ENCODE assay signal across 9 mouse cellular contexts in the genomic region with DNA sequence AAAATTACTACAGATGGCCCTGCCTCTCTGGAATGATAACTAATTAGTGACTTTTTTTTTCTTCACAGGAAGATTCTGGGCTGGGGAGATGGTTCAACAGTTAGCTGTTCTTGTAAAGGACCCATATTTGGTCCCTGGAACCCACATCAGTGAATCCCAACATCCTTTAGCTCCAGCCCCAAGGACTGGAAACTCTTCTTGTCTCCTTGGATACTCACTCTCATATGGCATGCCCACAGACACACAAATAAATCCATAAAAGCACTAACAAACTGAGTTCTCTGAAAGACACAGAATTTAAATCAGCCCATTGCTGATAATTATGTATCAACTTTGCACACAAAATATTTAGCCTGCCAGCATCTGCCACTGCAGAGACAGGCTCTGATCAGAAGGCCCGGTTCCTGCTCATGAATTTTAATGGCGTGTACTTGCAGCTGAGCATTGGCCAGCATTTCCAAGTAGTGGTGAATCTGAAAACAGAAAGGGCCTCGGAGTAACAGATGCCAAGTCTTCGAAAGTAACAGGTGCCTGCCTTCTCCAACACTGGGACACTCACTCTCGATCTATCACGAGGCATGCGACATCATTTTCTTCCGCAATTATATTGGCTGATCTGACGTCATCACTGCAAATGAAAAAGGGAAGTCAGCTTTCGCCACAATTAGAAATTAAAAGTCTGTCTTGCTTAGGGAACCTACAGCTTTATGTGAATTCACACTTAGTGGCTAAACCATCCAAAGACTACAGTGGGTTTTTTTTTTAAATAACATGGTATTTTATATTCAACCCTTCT.
A peak's percentile ranks its signal among the peaks of the same experiment; 100 is the strongest.
DNase-seq lines count a peak whose midpoint lies in the region; ATAC-seq and TF ChIP-seq lines count a peak whose summit lies in the region.
"Had no signal": no experiment of that assay in that cellular context is flagged by ENCODE, and none has a peak within 500 bp of the region (broad histone marks: within the 10 kb centered on the region; RNA-seq: fewer than 3 reads in every experiment).

No protein-coding gene starts in this region.

- TF ChIP-seq CTCF in midbrain, postnatal 0 days (IDR thresholded peaks at IDR 0.05) = no peak

- no peaks in the 10 kb centered on the region for H3K36me3 ChIP-seq in midbrain, postnatal 0 days (ENCODE audit: insufficient read depth, low read length)
- H3K36me3 ChIP-seq in intestine, embryonic 15.5 days = no peaks in the 10 kb centered on the region
- H3K36me3 ChIP-seq: lung, embryonic 15.5 days had no signal

- no peaks in the 10 kb centered on the region for H3K9me3 ChIP-seq in midbrain, postnatal 0 days (ENCODE audit: low read length)
- no peaks in the 10 kb centered on the region for H3K9me3 ChIP-seq in intestine, embryonic 15.5 days
- H3K9me3 ChIP-seq: lung, embryonic 15.5 days had no signal

- no peak overlapping the region for H3K9ac ChIP-seq in midbrain, postnatal 0 days (replicated peaks; ENCODE audit: low read length, poor library complexity, severe bottlenecking)
- no peak overlapping the region for H3K9ac ChIP-seq in intestine, embryonic 15.5 days
- H3K9ac ChIP-seq: lung, embryonic 15.5 days had no signal

- no peak for ATAC-seq in midbrain, postnatal 0 days (ENCODE audit: low FRiP score)
- no peak for ATAC-seq in intestine, embryonic 15.5 days

- H3K4me3 ChIP-seq in midbrain, postnatal 0 days (ENCODE audit: low read depth, low read length) = no peak overlapping the region
- H3K4me3 ChIP-seq in intestine, embryonic 15.5 days (replicated peaks) = no peak overlapping the region
- H3K4me3 ChIP-seq: lung, embryonic 15.5 days had no signal

- H3K4me2 ChIP-seq in midbrain, postnatal 0 days (ENCODE audit: low read depth, low read length, poor library complexity, severe bottlenecking) = no peak overlapping the region
- H3K4me2 ChIP-seq in intestine, embryonic 15.5 days (replicated peaks) = no peak overlapping the region
- H3K4me2 ChIP-seq: lung, embryonic 15.5 days had no signal

- no peaks in the 10 kb centered on the region for H3K4me1 ChIP-seq in midbrain, postnatal 0 days (ENCODE audit: insufficient read depth, low read length)
- no peaks in the 10 kb centered on the region for H3K4me1 ChIP-seq in intestine, embryonic 15.5 days (replicated peaks)
- H3K4me1 ChIP-seq: lung, embryonic 15.5 days had no signal

- peak; percentile 28 to 43 for DNase-seq in cerebellum, postnatal 10 days
- no peak for DNase-seq in cerebellum, postnatal 4 days (ENCODE audit: low spot score in 2 of 2)
- DNase-seq in frontal cortex, postnatal 36 days (ENCODE audit: low spot score in 2 of 2) = peak; percentile 40 to 57
- peak; percentile 53 to 82 for DNase-seq in layer of hippocampus, postnatal 14 days (ENCODE audit: low spot score in 2 of 2)
- peak; percentile 67 for DNase-seq in midbrain, postnatal 0 days (ENCODE audit: low spot score)
- no peak for DNase-seq in kidney, adult 9 months
- DNase-seq in retina, embryonic 14.5 days (ENCODE audit: low spot score) = no peak

- 0 out of 2 replicates have a peak overlapping the region, but pooled peaks have one; percentile 12 for H3K27ac ChIP-seq in midbrain, postnatal 0 days (ENCODE audit: low read depth, low read length)
- H3K27ac ChIP-seq in intestine, embryonic 15.5 days = no peak overlapping the region
- H3K27ac ChIP-seq: lung, embryonic 15.5 days had no signal

- 31% methylated on average over 10 of the region's 10 CpGs for WGBS in midbrain, postnatal 0 days
- 88% methylated on average over 10 of the region's 10 CpGs for WGBS in intestine, embryonic 15.5 days

- H3K27me3 ChIP-seq in midbrain, postnatal 0 days (ENCODE audit: insufficient read depth, low read length) = no peaks in the 10 kb centered on the region
- H3K27me3 ChIP-seq in intestine, embryonic 15.5 days (replicated peaks) = no peaks in the 10 kb centered on the region
- H3K27me3 ChIP-seq: lung, embryonic 15.5 days had no signal

Comparison
In these comparisons a context has a peak if more than half of its experiments do, and no peak if none do; other contexts are left out.
1. DNase-seq: peak in cerebellum, postnatal 10 days (2 of 2), frontal cortex, postnatal 36 days (2 of 2), layer of hippocampus, postnatal 14 days (2 of 2) and midbrain, postnatal 0 days (single experiment); none in cerebellum, postnatal 4 days (0 of 2), kidney, adult 9 months (single experiment) and retina, embryonic 14.5 days (single experiment).